Mouse (Mus musculus) olfactory bulb, adult 2 months (tissue): ENCODE results near the gene Hist1h4h.

Source experiments
- CTCF ChIP-seq: fragments of 200-500 bp; IDR thresholded peaks from 2 replicates; pipeline ENCODE4 v1.5.1; 2012; ENCODE audit warnings: low read depth, mild to moderate bottlenecking, low read length, moderate library complexity; ENCODE audit not compliant: insufficient read depth
- POLR2A ChIP-seq: fragments of 200-500 bp; IDR thresholded peaks from 2 replicates; pipeline ENCODE4 v1.6.1; 2012; ENCODE audit warnings: mild to moderate bottlenecking, low read depth, low read length, moderate library complexity; ENCODE audit not compliant: insufficient read depth

GRCm38 (mm10) chr13:23503797-23504196 lies 27.1 kb upstream of the Hist1h4h start:
- no peak for TF ChIP-seq CTCF
- TF ChIP-seq POLR2A = no peak
